Mouse (Mus musculus): ENCODE data around the gene Dscam. TPM values are rescaled to one million over a fixed set of nuclear protein-coding genes. Genes with fewer than 3 reads are reported as not detected.

The Dscam gene
- polyA plus RNA-seq, 1 experiment from 2014 or later: 0.11 TPM

GRCm38 (mm10) chr16:97016244-97016850 is 154.2 kb downstream of the Dscam start:
- WGBS: 69% methylated on average over 2 of the region's 2 CpGs
- no peak for ATAC-seq (ENCODE audit: insufficient number of reproducible peaks, insufficient read depth, low FRiP score, low TSS enrichment, low read depth)

GRCm38 (mm10) chr16:97014343-97014742 is 156.2 kb downstream of the Dscam start:
- Histone ChIP-seq H3K4me3 (no peak overlapping the region), H3K4me2 (no peak overlapping the region), H3K4me1 (0 out of 2 replicates have a peak, but pooled peaks cover 2% of the 10 kb centered on the region), H3K36me3 (no peaks in the 10 kb centered on the region), H3K9ac (no peak overlapping the region), H3K9me3 (no peaks in the 10 kb centered on the region), H3K27ac (no peak overlapping the region), H3K27me3 (no peaks in the 10 kb centered on the region)
- no peak for ATAC-seq (ENCODE audit: insufficient number of reproducible peaks, insufficient read depth, low FRiP score, low TSS enrichment, low read depth)
- WGBS: 75% methylated on average over 3 of the region's 3 CpGs

More at GRCm38 (mm10) chr16:97016244-97016850, 154.2 kb downstream of the Dscam start:
- H3K4me1 ChIP-seq: 0 out of 2 replicates have a peak, but pooled peaks cover 2% of the 10 kb centered on the region
- no peaks in the 10 kb centered on the region for H3K27me3 ChIP-seq
- H3K4me2 ChIP-seq: no peak overlapping the region
- H3K36me3 ChIP-seq: no peaks in the 10 kb centered on the region
- H3K9me3 ChIP-seq: no peaks in the 10 kb centered on the region
- H3K4me3 ChIP-seq: no peak overlapping the region
- no peak overlapping the region for H3K9ac ChIP-seq
- H3K27ac ChIP-seq: no peak overlapping the region

- no peaks in the 10 kb centered on the region for H3K27me3 ChIP-seq
- H3K36me3 ChIP-seq: no peaks in the 10 kb centered on the region
- no peak for ATAC-seq (ENCODE audit: insufficient number of reproducible peaks, insufficient read depth, low FRiP score, low TSS enrichment, low read depth)
- 65% methylated on average over 4 of the region's 4 CpGs for WGBS
- no peak overlapping the region for H3K27ac ChIP-seq
- no peak overlapping the region for H3K4me2 ChIP-seq
- peaks cover 5% of the 10 kb centered on the region; the same call in 1 of the 2 replicates for H3K4me1 ChIP-seq
- no peak overlapping the region for H3K9ac ChIP-seq
- H3K9me3 ChIP-seq: no peaks in the 10 kb centered on the region
- no peak overlapping the region for H3K4me3 ChIP-seq
Measured at GRCm38 (mm10) chr16:97009116-97010055, 161.2 kb downstream of the Dscam start.

DNA sequence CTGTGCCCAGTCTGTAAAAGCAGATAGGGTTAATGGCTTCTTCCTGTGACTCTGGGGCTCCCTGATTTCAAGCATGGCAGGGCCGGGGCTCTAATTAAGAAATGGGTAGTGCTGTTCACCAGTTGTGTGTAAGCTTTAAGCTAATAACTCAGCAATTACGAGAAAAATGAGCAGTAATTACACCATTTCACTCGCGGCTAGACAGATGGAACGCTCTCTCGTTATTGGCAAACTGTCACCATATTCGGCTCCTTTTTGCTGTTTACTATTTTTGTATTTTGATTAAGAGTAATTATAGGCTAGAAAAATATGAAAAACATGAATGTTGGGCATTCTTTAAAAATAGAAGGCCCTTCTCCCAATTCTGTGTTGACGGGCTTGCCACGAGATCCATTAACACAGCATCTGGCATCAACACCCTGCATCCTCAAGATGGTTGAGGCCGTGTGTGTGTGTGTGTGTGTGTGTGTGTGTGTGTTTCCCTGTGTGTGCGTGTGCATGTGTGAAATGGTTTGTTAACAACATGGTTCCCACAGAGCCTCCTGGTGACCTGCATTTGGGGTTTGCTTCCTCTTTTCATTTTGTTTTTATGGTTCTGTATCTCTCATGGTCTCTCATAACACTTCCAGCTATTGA is 162.5 kb downstream of the Dscam start:
- Histone ChIP-seq H3K4me3 (no peak overlapping the region), H3K36me3 (no peaks in the 10 kb centered on the region), H3K9me3 (no peaks in the 10 kb centered on the region), H3K4me2 (no peak overlapping the region), H3K27ac (no peak overlapping the region), H3K9ac (no peak overlapping the region), H3K4me1 (peaks cover 5% of the 10 kb centered on the region; the same call in 1 of the 2 replicates), H3K27me3 (no peaks in the 10 kb centered on the region)
- ATAC-seq (ENCODE audit: insufficient number of reproducible peaks, insufficient read depth, low FRiP score, low TSS enrichment, low read depth): no peak
- WGBS: 60% methylated on average over 11 of the region's 11 CpGs

GRCm38 (mm10) chr16:97006854-97007182 is 163.7 kb downstream of the Dscam start:
- Histone ChIP-seq H3K4me1 (peaks cover 5% of the 10 kb centered on the region; the same call in 1 of the 2 replicates), H3K27ac (no peak overlapping the region), H3K9me3 (no peaks in the 10 kb centered on the region), H3K27me3 (no peaks in the 10 kb centered on the region), H3K9ac (no peak overlapping the region), H3K36me3 (no peaks in the 10 kb centered on the region), H3K4me3 (no peak overlapping the region), H3K4me2 (no peak overlapping the region)
- no peak for ATAC-seq (ENCODE audit: insufficient number of reproducible peaks, insufficient read depth, low FRiP score, low TSS enrichment, low read depth)

DNA sequence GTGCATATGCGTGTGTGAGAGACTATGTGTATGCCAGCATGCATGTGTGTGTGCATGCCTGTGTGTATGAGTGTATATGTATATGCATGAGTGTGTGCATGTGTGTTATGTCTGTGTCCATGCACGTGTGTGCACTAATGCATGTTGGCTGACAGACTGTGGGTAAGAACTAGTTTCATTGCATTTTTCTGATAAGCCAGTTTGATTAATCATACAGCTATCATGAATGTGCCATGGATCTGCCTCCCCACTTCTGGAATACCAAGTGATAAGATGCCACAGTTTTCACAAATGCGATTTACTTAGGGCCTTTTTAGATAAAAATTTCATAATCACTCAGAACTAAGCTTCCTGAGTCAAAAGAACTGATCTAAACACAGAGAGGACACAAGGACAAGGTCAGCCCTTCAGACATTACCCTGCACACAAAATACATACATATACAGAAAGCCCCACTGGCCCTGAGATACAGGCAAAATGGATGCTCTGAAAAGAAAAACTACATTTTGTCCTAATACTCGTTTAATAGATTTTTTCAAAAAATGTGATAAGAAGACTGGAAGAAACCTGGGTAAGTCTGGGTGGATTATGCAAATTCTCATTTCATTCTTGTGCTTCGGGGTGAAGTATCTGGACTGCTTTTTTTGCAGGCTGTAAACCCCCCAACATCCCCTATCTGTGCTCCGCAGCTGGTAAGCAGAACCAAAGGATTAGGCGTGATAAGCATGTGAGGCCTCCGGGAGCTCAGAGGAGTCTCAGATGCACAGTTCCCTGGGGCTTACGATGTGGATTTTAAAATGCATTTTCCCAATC is 164.3 kb downstream of the Dscam start:
- 55% methylated on average over 9 of the region's 9 CpGs for WGBS

GRCm38 (mm10) chr16:97003965-97004364 is 166.6 kb downstream of the Dscam start:
- H3K4me3 ChIP-seq: no peak overlapping the region
- 39% methylated on average over 1 of the region's 1 CpGs for WGBS
- peaks cover 5% of the 10 kb centered on the region; the same call in 1 of the 2 replicates for H3K4me1 ChIP-seq
- H3K4me2 ChIP-seq: no peak overlapping the region
- H3K36me3 ChIP-seq: no peaks in the 10 kb centered on the region
- H3K9me3 ChIP-seq: no peaks in the 10 kb centered on the region
- no peak for ATAC-seq (ENCODE audit: insufficient number of reproducible peaks, insufficient read depth, low FRiP score, low TSS enrichment, low read depth)
- no peak overlapping the region for H3K27ac ChIP-seq
- no peak overlapping the region for H3K9ac ChIP-seq
- no peaks in the 10 kb centered on the region for H3K27me3 ChIP-seq

More for the DNA sequence above, 164.3 kb downstream of the Dscam start:
- Histone ChIP-seq H3K4me3 (no peak overlapping the region), H3K4me1 (peaks cover 5% of the 10 kb centered on the region; the same call in 1 of the 2 replicates), H3K9ac (no peak overlapping the region), H3K36me3 (no peaks in the 10 kb centered on the region), H3K27me3 (no peaks in the 10 kb centered on the region), H3K9me3 (no peaks in the 10 kb centered on the region), H3K27ac (no peak overlapping the region), H3K4me2 (no peak overlapping the region)
- no peak for ATAC-seq (ENCODE audit: insufficient number of reproducible peaks, insufficient read depth, low FRiP score, low TSS enrichment, low read depth)

DNA sequence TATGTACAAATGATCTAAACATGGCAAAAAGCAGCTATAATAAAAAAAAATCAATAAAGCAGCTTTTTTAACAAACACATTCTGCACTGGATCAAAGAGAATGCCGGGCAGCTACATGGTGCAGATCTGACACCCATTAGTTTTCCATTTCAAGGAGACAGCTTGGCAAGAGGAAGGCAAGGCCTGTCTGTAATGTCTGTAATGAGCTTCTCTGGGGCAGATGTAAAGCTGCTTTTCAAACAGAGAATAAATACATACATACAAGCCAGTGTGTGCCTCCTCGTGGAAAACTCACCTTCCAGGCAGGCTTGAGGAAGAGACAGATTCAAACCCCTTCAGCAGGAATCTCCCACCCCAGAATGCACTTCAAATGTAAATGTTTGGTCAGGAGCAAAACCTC is 167.7 kb downstream of the Dscam start:
- Histone ChIP-seq H3K36me3 (no peaks in the 10 kb centered on the region), H3K4me2 (no peak overlapping the region), H3K4me1 (peaks cover 5% of the 10 kb centered on the region; the same call in 1 of the 2 replicates), H3K27ac (no peak overlapping the region), H3K27me3 (no peaks in the 10 kb centered on the region), H3K4me3 (no peak overlapping the region), H3K9ac (no peak overlapping the region), H3K9me3 (no peaks in the 10 kb centered on the region)
- WGBS: 43% methylated on average over 2 of the region's 2 CpGs
- no peak for ATAC-seq (ENCODE audit: insufficient number of reproducible peaks, insufficient read depth, low FRiP score, low TSS enrichment, low read depth)

DNA sequence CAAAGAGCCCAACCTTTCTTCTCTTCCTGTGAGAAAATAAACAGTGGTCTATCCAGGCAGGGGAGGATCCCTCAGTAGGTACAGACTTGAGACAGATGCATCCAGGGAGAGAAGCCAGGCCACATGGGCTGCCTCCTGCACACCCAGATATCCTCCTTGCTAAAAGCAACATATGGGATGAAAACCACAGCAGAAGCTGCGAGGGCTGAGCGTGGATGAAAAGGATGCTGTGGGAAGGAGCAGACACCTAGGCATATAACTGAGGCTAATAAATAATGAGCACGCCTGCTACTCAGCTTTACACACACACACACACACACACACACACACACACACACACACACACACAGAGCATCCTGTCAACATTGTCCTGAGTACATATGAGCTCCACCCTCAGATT is 168.4 kb downstream of the Dscam start:
- no peak for ATAC-seq (ENCODE audit: insufficient number of reproducible peaks, insufficient read depth, low FRiP score, low TSS enrichment, low read depth)
- WGBS: 47% methylated on average over 3 of the region's 3 CpGs
- Histone ChIP-seq H3K27me3 (no peaks in the 10 kb centered on the region), H3K4me3 (no peak overlapping the region), H3K9me3 (no peaks in the 10 kb centered on the region), H3K4me1 (peaks cover 5% of the 10 kb centered on the region; the same call in 1 of the 2 replicates), H3K4me2 (no peak overlapping the region), H3K27ac (no peak overlapping the region), H3K36me3 (no peaks in the 10 kb centered on the region), H3K9ac (no peak overlapping the region)

DNA sequence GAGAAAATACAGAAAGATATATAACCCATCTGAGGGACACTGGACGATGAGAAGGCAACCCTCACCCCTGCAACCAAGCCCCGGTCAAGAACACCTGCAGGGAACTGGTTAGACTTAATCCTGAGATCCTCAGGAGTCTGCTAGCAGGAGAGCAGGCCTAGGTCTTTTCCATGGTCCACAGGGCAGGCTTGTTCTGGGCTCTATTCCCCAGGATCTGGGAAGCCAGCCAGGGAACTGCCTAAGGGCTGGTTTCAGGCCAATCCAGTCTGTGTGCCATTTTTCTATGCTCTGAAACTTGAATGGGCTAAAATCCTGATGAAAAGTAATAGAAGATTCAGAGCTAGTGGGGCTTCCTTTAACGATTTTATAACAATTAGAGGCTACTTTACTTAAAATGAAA is 173.7 kb downstream of the Dscam start:
- ATAC-seq (ENCODE audit: insufficient number of reproducible peaks, insufficient read depth, low FRiP score, low TSS enrichment, low read depth): no peak
- 64% methylated on average over 3 of the region's 3 CpGs for WGBS
- Histone ChIP-seq H3K9ac (no peak overlapping the region), H3K4me2 (no peak overlapping the region), H3K4me3 (no peak overlapping the region), H3K27ac (no peak overlapping the region), H3K36me3 (no peaks in the 10 kb centered on the region), H3K27me3 (no peaks in the 10 kb centered on the region), H3K4me1 (no peaks in the 10 kb centered on the region), H3K9me3 (no peaks in the 10 kb centered on the region)

- Histone ChIP-seq H3K36me3 (no peaks in the 10 kb centered on the region), H3K4me1 (no peaks in the 10 kb centered on the region), H3K27me3 (no peaks in the 10 kb centered on the region), H3K9me3 (no peaks in the 10 kb centered on the region), H3K9ac (no peak overlapping the region), H3K4me3 (no peak overlapping the region), H3K27ac (no peak overlapping the region), H3K4me2 (no peak overlapping the region)
- no peak for ATAC-seq (ENCODE audit: insufficient number of reproducible peaks, insufficient read depth, low FRiP score, low TSS enrichment, low read depth)
- 74% methylated on average over 4 of the region's 4 CpGs for WGBS
Measured at GRCm38 (mm10) chr16:96995858-96996257, 174.7 kb downstream of the Dscam start.

Measured in embryonic facial prominence, embryonic 13.5 days (tissue).